Mouse (Mus musculus): Measurements from ENCODE around the gene Psmb9. TPM values are rescaled to one million over a fixed set of nuclear protein-coding genes. Genes with fewer than 3 reads are reported as not detected.

Psmb9 gene
- total RNA-seq, 2 experiments from 2014 or later = 2.1 to 3.6 TPM

DNA sequence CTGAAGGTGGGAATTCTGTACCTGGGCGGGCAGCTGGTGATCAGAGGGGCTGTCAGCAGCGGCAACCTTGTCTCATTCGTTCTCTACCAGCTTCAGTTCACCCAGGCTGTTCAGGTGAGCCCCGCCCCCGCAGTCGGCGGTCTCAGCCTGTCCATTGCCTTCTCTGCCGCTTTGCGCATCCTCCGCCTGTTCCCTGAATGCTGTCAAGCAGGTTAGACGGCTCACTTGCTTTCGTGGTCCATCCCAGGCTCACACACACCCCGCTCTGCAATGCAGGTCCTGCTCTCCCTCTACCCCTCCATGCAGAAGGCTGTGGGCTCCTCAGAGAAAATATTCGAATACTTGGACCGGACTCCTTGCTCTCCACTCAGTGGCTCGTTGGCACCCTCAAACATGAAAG lies 5.3 kb upstream of the Psmb9 start:
- TF ChIP-seq CTCF (conservative IDR thresholded peaks at IDR 0.05) = no peak
- Histone ChIP-seq H3K27ac (no peak overlapping the region), H3K4me3 (no peak overlapping the region)
- DNase-seq (ENCODE audit: low spot score in 2 of 2) = no peak

DNA sequence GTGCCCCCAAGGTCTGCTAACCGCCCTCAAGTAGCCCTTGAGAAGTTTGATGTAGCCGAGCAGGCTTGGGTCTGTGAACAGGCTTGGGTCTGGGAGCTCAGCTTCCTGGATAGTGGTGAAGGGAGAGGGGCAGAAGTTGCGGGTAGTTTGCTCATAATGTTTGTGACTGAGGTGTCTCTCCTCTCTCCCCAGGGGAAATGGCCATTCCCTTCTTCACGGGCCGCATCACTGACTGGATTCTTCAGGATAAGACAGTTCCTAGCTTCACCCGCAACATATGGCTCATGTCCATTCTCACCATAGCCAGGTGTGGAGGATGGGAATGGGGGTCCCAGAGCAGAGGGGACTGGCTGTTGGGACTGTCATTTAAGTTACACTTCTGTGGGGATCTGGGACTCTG lies 1.4 kb upstream of the Psmb9 start:
- no peak overlapping the region for H3K4me3 ChIP-seq
- no peak for TF ChIP-seq CTCF (conservative IDR thresholded peaks at IDR 0.05)
- DNase-seq (ENCODE audit: low spot score in 2 of 2) = no peak
- no peak overlapping the region for H3K27ac ChIP-seq

DNA sequence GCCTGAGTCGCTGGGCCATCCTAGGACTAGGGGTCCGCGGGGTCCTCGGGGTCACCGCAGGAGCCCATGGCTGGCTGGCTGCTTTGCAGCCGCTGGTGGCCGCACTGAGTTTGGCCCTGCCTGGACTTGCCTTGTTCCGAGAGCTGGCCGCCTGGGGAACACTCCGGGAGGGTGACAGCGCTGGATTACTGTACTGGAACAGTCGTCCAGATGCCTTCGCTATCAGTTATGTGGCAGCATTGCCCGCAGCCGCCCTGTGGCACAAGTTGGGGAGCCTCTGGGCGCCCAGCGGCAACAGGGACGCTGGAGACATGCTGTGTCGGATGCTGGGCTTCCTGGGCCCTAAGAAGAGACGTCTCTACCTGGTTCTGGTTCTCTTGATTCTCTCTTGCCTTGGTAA lies 446 bp upstream of the Psmb9 start:
- DNase-seq (ENCODE audit: low spot score in 2 of 2) = no peak
- Histone ChIP-seq H3K27ac (peak overlapping the region; percentile 73), H3K4me3 (peak overlapping the region; percentile 67)
- no peak for TF ChIP-seq CTCF (conservative IDR thresholded peaks at IDR 0.05)

DNA sequence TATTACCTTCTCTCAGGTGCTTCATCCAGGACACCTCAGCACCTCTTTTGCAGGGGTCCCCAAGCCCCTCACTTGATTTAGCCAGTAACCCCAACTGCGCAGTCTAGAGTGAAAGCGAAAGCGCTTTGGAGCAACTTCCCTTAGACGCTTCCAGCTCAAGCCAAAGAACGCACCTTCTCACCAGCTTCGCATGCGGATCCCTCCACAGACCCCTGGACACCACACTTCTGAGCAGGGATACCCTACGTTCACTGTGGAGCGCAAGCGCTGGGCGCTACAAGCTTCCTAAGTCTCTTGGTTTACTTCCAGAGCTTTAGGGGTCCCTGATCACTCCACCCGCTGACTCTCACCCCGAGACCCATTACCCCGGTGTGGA lies 691 bp downstream of the Psmb9 start:
- no peak for TF ChIP-seq CTCF (conservative IDR thresholded peaks at IDR 0.05)
- no peak for DNase-seq (ENCODE audit: low spot score in 2 of 2)
- Histone ChIP-seq H3K27ac (peak overlapping the region; percentile 73), H3K4me3 (peak overlapping the region; percentile 67)

DNA sequence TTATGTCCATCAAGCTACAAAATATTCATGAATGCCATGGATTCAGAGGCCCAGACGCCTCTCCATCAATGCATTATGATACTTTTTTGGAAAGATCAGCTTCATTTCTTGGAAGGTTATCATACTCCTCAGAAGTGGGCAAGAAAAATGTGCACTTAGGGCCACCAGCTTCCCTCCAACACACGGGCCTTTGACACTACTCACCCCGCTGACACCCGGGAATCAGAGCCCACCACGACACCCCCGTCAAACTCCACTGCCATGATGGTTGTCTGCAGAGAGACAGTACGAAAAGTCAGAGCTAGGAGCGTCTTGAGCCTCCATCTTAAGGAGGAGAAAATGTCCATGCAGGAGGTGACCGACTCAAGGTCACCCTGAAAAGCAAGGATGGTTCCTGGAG lies 2.0 kb downstream of the Psmb9 start:
- H3K27ac ChIP-seq = no peak overlapping the region
- no peak for TF ChIP-seq CTCF (conservative IDR thresholded peaks at IDR 0.05)
- no peak overlapping the region for H3K4me3 ChIP-seq
- no peak for DNase-seq (ENCODE audit: low spot score in 2 of 2)

DNA sequence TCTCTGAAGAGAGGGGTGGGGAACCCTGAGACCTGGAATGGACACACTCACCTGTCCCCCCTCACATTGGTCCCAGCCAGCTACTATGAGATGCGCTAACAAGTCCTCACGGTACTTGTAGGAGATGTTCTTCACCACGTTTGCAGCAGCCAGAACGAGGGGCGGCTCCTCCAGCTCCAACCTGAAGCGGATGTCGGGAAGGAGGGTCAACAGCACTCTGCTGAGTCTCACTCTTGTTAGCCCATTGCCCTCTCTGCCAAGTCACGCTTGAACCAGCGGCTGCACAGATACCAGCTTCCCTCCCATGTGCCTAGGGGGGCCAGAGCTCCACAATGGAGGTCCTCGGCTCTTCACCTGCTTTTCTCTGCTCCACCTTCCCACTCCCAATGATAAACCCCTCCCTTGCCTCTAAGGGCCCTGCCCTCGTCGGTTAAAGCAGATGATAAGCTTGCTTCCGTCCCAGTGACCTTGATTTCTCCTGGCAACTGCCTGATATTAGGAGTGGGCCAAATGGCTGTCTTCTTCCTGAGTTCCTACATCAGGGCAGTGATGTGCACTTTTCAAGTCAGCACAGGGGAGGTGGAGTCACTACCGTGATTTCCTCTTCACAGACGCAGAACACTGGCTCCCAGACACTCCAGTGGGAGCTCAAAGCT lies 3.9 kb downstream of the Psmb9 start:
- no peak overlapping the region for H3K4me3 ChIP-seq
- no peak for DNase-seq (ENCODE audit: low spot score in 2 of 2)
- no peak for TF ChIP-seq CTCF (conservative IDR thresholded peaks at IDR 0.05)

DNA sequence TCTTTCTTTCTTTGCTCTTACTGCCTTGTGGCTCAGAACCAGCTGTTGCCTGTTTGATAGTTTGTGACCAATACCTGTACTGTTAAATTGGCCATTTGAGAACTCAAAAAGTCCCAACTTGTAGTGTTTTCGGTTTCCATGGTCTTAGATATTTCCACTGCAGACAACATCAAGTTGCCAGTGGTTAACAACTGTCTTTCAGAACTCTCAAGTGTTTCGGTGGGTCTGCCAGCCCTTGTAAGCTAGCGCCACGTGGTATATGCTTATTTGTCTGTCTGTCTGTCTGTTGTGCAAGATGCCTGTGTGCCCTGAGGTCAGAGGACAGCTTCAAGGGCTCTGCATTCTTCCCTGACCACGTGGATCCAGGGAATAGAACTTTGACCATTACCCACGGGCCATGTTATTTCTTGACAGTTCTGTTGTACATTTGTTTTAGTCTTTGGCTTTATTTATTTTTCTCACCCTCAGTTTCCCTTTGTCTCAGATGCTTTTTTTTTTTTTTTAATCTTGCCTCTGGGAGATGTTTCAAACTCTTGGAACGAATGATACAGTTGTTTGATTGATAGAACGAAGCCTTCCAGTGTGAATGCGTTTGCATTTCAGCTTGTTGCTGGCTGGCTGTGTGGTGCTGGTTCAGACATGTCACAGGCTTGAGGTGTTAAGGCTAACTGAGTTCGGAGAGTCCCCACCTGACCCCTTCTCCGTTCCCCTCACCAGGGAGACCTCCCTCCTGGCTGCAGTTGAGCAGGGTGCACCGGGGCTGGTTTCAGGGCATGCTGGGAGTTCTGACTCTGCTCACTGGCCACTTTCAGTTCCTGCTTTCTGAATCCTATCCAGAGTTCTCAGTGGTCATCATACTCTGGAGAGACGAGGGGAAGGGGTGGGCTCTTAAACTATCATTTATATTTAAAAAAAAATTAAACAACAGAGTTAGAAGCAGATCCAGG lies 7.4 kb downstream of the Psmb9 start:
- Histone ChIP-seq H3K27ac (no peak overlapping the region), H3K4me3 (no peak overlapping the region)
- DNase-seq (ENCODE audit: low spot score in 2 of 2) = no peak
- TF ChIP-seq CTCF (conservative IDR thresholded peaks at IDR 0.05) = no peak

More for the DNA sequence above, 3.9 kb downstream of the Psmb9 start:
- H3K27ac ChIP-seq = no peak overlapping the region

DNA sequence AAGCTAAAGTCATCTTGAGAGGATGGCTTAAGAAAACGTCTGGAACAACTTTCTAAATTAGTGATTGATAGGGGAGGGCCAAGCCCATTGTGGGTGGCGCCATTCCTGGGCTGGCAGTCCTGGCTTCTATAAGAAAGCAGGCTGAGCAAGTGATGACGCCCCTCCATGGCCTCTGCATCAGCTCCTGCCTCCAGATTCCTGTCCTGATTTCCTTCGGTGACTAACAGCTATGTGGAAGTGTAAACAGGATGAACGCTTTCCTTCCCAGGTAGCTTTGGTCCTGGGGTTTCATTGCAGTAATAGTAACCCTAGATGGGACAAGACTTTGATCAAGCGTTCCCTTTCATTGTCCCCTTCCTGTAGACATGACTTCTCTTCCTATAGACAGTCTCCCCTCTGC lies 8.5 kb downstream of the Psmb9 start:
- no peak overlapping the region for H3K27ac ChIP-seq
- no peak for TF ChIP-seq CTCF (conservative IDR thresholded peaks at IDR 0.05)
- no peak overlapping the region for H3K4me3 ChIP-seq
- DNase-seq (ENCODE audit: low spot score in 2 of 2) = no peak

DNA sequence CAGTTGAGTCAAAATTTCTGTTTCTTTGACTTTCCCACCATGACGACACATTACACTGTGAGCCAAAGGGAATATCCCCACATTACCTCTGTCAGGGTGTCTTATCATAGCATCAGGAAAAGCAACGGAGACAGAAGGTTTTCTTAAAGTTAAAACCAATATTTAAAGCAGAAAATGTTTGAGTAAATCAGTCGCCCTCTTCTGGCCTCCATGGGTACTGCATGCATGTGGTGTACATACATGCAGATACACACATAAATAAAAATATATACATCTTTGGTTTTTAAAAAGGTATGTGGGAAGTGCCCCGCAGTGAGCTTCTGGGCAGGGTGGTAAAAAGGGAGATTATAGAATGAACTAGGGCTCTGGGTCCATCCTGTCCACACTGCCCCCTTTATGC lies 10.4 kb downstream of the Psmb9 start:
- Histone ChIP-seq H3K27ac (no peak overlapping the region), H3K4me3 (no peak overlapping the region)
- no peak for DNase-seq (ENCODE audit: low spot score in 2 of 2)
- peak; percentile 61 for TF ChIP-seq CTCF (conservative IDR thresholded peaks at IDR 0.05)

DNA sequence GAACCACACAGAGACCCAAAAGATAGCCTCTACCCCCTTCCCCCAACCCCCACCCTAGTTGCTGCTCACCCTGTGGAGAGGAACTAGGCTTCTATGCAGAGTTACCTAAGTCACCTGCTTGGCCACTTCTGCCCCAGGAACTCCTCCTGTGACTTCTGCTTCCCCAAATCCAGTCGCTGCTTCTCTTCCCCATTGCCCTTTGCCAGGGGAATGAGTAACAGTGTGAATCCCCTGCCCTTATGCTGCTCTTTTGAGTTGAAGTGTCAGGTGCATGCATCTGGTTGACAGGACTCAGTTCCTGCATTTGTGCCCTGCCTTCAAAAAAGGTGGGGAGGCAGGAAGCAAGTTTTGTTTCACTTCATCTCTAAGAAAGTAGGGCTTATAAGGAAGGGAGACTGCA lies 13.5 kb downstream of the Psmb9 start:
- DNase-seq (ENCODE audit: low spot score in 2 of 2) = no peak
- Histone ChIP-seq H3K27ac (no peak overlapping the region), H3K4me3 (no peak overlapping the region)
- no peak for TF ChIP-seq CTCF (conservative IDR thresholded peaks at IDR 0.05)

DNA sequence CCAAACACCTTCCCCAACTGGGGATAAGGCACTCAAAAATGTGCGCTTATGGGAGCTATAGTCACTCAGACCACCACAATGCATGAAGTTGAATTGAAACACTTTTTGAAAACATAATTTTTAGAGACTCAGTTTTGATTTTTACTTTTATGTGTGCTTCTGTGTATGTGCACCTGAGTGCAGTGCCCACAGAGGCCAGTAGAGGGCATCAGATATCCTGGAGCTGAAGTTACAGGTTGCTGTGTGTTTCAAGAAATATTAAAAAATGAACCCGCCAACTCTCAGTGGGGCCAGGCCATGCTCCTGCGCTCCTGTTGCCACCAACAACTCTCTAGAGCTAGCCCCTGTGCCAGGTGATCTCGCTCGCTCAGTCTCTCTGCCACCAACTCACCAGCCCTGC lies 15.0 kb downstream of the Psmb9 start:
- Histone ChIP-seq H3K27ac (no peak overlapping the region), H3K4me3 (no peak overlapping the region)
- TF ChIP-seq CTCF (conservative IDR thresholded peaks at IDR 0.05) = peak; percentile 50
- no peak for DNase-seq (ENCODE audit: low spot score in 2 of 2)

DNA sequence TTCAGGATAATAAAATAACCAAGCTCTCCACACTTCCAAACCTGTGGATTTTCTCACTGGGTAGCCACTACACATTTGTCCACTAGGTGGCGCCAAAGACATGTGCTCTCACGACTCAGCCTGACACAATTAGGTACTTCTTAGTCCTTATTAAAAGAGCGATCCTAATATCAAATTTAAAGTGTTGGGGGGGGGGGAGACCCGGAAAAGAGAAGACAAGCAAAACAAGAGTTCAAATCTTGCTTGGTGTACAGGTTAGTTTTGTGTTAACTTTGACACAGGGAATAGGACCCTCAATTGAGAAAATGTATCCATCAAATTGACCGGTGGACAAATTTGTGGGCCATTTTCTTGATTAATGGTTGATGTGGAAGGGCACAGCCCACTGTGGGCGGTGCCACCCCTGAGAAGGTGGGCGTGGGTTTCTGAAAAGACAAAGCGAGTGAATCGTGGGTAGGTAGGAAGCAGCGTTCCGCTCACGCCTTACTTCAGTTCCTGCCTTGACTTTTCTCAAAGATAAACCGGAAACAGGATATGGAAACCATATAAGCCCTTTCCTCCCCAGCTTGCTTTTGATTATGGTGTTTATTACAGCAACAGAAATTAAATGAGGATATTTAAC lies 16.6 kb downstream of the Psmb9 start:
- Histone ChIP-seq H3K4me3 (no peak overlapping the region), H3K27ac (no peak overlapping the region)
- peak; percentile 89 for TF ChIP-seq CTCF (conservative IDR thresholded peaks at IDR 0.05)
- DNase-seq (ENCODE audit: low spot score in 2 of 2) = peak; percentile 69 to 89

DNA sequence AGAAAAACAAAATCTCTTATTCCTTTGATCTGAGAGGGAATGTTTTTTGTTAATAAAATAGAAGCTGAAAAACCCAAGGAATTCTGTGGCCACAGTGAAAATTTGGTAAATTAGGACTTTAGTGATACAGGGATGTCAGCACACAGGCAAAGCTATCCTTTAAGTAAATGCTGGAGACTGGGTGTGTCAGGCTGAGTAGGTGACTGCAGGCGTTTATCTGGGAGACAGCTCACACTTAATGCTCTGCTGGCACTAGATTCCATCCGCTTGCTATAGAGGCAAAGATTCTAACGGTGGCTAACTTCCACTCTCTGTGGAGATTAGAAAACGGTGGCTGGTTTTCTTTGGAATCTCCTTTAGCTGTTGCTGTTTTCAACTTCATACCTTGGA lies 17.1 kb downstream of the Psmb9 start:
- no peak overlapping the region for H3K4me3 ChIP-seq
- TF ChIP-seq CTCF (conservative IDR thresholded peaks at IDR 0.05) = no peak
- H3K27ac ChIP-seq = no peak overlapping the region
- DNase-seq (ENCODE audit: low spot score in 2 of 2) = no peak
